Mouse (Mus musculus): Measurements from ENCODE around the gene Sumf1.

GRCm38 (mm10) chr6:108091296-108091695, 94.1 kb downstream of the Sumf1 start:
- TF ChIP-seq GATA1 (IDR thresholded peaks at IDR 0.05; ENCODE audit: borderline replicate concordance, low read length), result no peak
- no peak for TF ChIP-seq FLI1 (IDR thresholded peaks at IDR 0.05; ENCODE audit: low read length)

All from megakaryocyte, embryonic 14.5 days (primary cell).